Mouse (Mus musculus) sigmoid colon, adult 10 weeks (tissue): ENCODE results near the gene Zfp683. TPM values are rescaled to one million over a fixed set of nuclear protein-coding genes. Genes with fewer than 3 reads are reported as not detected.

ENCODE experiments used
- polyA plus RNA-seq: library from polyadenylated mRNA; stranded (reverse); fragments of 350-450 nt; fragmentation: Illumina TruSeq; extraction: RNeasy Lipid Tissue Mini Kit (QIAGEN cat#74804); gene quantifications from one replicate; pipeline ENCODE4 v1.2.3, GENCODE M21; 2014; ENCODE audit warnings: low read depth, low replicate concordance

The Zfp683 gene
- not detected for polyA plus RNA-seq

DNA sequence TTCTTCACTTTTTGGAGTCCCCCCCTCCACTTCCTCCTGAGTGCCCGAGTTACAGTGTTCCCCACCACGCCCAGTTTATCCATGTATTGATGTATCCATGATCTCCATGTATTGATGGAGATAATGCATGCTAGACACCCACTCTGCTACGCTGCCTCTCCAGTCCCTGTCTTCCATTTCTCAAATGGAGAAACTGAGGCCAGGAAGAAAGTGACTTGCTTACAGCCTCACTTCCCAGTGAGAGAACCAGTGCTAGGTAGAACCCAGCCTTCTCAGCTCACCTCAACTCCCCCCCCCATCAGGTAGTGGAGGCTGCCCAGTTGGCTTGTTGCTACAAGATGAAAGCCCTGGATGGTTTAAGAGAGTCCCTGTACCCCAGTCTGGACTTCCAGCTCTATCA lies at the start of gene Zfp683:
TSS of gene Zfp683 (plus strand) at position 301 of the 400 bp plus-strand sequence.

DNA sequence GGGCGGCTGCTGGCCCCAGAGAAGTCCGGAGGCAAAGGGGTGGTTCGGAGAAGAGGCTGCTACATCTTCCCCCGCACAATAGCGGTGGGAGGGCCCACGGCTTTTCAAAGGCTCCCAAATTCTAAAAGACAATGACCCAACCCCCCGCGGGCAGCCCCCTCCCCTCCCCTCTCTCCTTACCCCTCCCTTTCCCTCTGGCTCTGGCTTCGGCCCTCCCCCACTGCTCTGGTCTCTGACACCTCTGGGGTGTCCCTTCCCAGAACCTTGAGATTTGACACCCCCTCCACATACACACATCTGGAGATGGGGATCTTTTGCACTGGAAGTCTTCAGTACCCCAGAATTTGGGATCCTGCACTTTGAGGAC lies 34.9 kb upstream of the Zfp683 start, which contains the start of gene Lin28a:
TSS of gene Lin28a (minus strand) at position 63 of the 367 bp plus-strand sequence.

DNA sequence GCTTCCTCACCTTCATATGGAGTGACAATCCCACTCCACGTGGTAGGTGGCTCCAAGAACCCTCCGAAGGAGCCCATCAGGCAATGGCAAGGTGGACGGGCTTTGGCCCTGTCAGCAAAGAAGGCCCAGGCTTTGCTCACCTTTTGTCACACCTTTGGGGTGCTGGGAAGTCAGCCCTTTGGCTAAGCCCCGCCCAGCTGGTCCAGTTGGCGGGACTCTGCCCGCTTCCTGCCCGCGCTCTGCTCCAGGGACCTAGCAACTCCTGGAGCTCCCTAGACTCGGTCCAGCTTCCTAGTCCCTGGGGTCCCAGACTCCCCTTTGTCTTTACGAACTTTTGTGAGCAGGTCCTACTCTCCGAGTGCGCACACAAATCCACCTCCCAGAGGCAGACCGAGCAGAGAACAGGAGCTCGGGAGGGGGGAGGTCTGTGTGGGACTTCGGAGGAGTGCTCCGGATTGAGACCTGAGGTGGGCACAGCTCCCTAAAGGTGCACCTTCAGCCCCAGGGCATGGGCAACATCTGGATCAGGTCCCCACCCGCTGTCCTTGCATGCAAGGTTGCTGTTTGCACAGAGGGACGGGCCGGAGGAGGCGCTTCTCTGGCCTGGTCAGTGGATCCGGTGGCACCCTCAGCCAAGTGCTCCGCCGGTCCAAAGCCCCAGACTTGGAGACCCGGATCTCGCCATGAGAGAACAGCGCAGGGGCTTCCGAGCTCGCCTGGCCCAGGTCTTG lies 6.7 kb downstream of the Zfp683 start, which contains the start of gene Crybg2:
TSS of gene Crybg2 (plus strand) at position 681 of the 731 bp plus-strand sequence.

DNA sequence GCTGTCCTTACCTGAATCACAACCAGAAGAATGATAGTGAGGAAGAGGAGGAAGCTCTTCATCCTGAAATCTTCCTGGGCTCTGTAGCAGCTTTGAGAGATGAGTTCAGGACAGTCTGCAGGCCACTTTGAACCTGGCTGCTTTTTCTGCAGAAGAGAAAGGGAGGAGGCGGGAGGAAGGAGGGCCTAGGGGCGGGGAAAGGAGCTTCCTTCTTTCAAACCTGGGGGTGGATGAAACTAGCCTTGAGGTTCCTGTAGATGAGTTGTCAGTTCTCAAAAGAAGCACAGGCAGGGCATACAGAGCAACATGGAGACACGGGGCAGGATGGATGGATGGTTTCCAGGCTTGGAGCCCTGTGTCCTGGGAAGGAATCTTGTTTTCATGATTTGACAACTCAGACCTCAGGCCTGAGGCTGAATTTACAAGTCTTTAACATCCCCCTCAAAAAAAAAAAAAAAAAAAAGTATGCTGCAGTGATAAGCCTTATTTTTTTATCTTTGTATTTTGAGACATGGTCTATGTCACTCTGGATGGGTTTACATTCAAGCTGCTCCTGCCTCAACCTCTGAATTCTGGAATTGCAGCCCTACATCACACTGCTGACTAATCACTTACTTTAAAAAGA lies 41.4 kb downstream of the Zfp683 start, which contains the start of gene Cd52:
TSS of gene Cd52 (minus strand) at position 160 of the 625 bp plus-strand sequence.

DNA sequence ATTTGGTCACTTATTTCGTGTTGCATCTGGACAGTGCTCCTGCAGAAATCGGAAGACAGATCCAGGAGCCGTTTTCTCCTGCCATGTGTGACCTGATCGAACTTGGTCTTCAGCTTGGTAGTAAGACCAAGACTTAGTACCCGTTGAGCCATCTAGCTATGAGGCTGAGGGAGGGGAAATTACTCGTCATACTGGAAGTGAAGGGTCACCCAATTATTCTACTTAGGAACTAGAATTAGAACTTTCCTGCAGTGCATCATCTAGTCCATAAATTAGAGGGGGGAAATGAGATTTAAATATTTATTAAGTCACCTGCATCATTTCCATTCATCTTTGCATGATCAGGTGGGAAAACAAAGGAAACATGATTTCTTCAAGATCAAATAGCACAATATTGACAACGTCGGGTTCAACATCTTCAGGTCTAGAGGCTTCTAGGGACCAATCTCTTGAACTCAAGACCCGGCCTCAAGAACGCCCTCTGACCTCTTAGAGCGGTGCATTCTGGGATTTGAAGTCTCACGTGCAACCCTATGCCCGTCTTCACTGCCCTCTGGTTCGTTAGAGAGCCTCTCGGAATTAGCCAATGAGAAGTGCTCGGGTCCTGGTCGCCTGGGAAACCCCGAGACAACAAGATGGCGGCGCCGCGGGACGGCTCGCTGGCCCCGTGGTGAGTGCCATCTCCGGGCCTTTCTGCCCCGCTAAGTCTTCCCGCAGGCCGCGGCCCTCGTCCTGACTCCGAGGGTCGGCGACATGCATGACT lies 48.5 kb downstream of the Zfp683 start, which contains the start of gene Ubxn11:
TSS of gene Ubxn11 (plus strand) at position 592 of the 763 bp plus-strand sequence.

Other genes starting within 250 kb of the Zfp683 start
- 12.6 TPM for gene Rps6ka1, start 166.0 kb upstream of the Zfp683 start, polyA plus RNA-seq
- gene Hmgn2, start 85.2 kb upstream of the Zfp683 start, polyA plus RNA-seq: 324 TPM
- gene Dhdds, start 52.9 kb upstream of the Zfp683 start, polyA plus RNA-seq: 14.4 TPM
- gene Lin28a, start 35.0 kb upstream of the Zfp683 start, polyA plus RNA-seq: not detected
- 4.6 TPM for gene Crybg2, start 7.0 kb downstream of the Zfp683 start, polyA plus RNA-seq
- gene Cd52, start 41.2 kb downstream of the Zfp683 start, polyA plus RNA-seq: 83.4 TPM
- gene Ubxn11, start 48.7 kb downstream of the Zfp683 start, polyA plus RNA-seq: not detected
- 3.5 TPM for gene Sh3bgrl3, start 75.0 kb downstream of the Zfp683 start, polyA plus RNA-seq
- 5.8 TPM for gene Cep85, start 133.3 kb downstream of the Zfp683 start, polyA plus RNA-seq
- not detected for gene Gm7534, start 149.2 kb downstream of the Zfp683 start, polyA plus RNA-seq
- gene Catsper4, start 173.5 kb downstream of the Zfp683 start, polyA plus RNA-seq: 0.54 TPM
- 3.5 TPM for gene Cnksr1, start 184.6 kb downstream of the Zfp683 start, polyA plus RNA-seq
- gene E130218I03Rik, start 189.8 kb downstream of the Zfp683 start, polyA plus RNA-seq: not detected
- gene Zfp593, start 191.8 kb downstream of the Zfp683 start, polyA plus RNA-seq: 0.28 TPM
- gene Gm30191, start 193.1 kb downstream of the Zfp683 start, polyA plus RNA-seq: not detected
- not detected for gene Grrp1, start 200.3 kb downstream of the Zfp683 start, polyA plus RNA-seq
- 35.7 TPM for gene Pdik1l, start 234.1 kb downstream of the Zfp683 start, polyA plus RNA-seq